Mouse (Mus musculus): ENCODE measurements around the gene Rgs19.
A peak's percentile ranks its signal among the peaks of the same experiment; 100 is the strongest.

The Rgs19 gene

DNA sequence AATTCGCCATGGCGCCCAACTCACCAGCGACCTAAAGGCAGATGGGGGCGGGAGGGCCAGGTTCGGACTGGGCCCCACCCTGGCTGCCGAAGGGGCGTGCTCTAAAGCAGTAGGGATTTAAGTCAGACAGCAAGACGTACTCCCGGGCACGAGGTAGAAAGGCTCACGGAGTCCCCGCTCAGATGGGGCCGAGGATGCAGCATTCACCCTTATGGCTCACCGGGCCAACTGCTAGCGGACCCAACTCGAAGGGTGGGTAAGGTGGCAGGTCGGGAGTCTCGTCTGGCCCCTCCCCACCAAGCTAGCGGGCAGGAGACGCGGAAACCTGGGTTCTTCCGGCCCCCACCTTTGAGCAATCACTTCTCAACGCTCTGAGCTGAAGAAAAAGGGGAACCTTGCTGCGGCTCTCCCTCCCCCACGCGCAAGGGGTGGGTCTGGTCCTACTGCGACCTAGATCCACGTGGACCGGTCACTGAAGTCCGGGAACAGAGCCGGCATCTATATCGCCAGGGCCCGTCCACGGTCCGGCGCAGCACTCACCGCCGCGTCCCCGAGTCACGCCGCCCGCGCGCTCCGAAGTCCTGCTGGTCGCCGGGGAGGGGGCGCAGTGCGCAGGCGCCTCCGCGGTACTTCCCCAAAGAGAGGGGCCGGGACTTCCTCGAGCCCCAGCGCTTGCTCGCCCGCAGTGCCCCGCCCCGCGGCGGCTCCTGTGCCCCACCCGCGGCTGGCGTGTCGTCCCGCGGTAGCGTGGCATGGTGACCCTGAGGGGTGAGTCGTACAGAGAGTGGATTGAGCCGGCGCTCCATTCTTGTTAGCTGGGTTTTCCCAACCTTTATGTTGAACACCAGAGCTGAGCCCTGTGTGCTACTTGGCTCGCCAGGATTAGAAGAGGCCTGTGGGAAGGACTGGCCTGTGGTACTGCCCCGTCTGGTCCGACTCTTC is at the start of gene Rgs19:
TSS of gene Rgs19 (minus strand) at position 639 of the 942 bp plus-strand sequence.
- peak; percentile 67 for DNase-seq

DNA sequence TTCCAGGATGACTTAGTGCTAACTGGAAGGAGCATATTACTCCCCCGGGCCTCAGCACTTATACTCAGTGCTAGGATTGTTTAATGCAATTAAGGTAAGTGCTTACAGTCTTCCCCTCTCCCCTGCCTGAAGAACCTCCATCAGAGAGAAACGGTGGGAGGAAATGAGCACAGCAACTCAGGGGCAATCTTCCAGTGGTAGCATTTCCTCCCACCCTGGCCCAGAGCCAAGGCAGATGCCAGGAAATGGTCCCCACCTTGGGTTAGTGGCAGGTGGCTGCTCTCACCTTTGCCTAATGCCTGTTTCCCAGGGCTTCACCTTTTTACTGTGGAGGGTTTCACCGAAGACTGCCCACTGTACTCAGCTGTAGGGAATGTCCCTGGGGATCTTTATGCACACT is 36.3 kb upstream of the Rgs19 start:
- no peak for DNase-seq

GRCm38 (mm10) chr2:181727659-181728262 is 34.0 kb upstream of the Rgs19 start:
- DNase-seq = no peak

- DNase-seq = no peak
Observed at GRCm38 (mm10) chr2:181722213-181722612, 28.4 kb upstream of the Rgs19 start.

GRCm38 (mm10) chr2:181721200-181721599 is 27.4 kb upstream of the Rgs19 start:
- peak; percentile 86 for DNase-seq

- DNase-seq = peak; percentile 67
Observed at GRCm38 (mm10) chr2:181720061-181720460, 26.3 kb upstream of the Rgs19 start.

GRCm38 (mm10) chr2:181716991-181717390 is 23.2 kb upstream of the Rgs19 start:
- DNase-seq = no peak

DNA sequence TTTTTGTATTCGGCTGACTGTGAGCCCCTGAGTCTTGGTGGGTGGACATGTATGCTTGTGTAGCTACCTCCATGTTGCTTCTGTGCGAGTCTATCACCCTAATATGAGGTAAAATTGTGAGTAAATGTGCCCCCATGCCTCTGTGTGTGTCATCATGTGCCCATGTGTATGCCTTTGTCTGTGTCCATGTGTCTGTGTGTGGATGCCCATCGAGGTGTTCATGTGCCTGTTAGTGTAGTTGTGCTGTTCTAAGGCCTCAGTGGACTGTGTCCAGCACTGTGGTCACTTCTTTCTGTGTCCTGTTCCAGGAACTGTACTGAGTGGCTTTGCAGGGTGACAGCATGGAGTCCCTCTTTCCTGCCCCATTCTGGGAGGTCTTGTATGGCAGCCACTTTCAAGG is 21.6 kb upstream of the Rgs19 start:
- no peak for DNase-seq

DNA sequence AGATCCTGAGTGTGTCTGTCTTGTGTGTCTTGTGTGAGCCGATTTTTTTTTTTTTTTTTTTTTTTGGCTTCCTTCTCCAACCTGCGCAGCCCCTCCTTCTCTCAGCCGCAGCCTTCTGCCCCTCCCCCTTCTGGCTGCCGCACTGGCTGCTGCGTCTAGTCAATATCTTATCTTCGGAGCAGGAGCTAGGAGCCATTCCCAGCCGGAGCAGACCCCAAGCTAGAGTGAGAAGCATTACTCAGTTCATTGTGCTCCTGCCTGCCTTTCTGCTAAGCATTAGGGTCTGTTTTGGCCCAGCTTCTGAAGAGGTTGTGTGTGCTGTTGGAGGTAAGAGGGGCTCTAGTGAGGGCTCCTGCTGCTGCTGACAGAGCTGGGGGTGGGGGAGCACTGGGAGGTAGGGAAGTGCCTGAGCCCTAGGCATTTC is 21.1 kb upstream of the Rgs19 start, which contains the start of gene Oprl1:
TSS of gene Oprl1 (plus strand) at position 114 of the 424 bp plus-strand sequence.
- no peak for DNase-seq

- DNase-seq = peak; percentile 56
Observed at GRCm38 (mm10) chr2:181713749-181714148, 20.0 kb upstream of the Rgs19 start.

DNA sequence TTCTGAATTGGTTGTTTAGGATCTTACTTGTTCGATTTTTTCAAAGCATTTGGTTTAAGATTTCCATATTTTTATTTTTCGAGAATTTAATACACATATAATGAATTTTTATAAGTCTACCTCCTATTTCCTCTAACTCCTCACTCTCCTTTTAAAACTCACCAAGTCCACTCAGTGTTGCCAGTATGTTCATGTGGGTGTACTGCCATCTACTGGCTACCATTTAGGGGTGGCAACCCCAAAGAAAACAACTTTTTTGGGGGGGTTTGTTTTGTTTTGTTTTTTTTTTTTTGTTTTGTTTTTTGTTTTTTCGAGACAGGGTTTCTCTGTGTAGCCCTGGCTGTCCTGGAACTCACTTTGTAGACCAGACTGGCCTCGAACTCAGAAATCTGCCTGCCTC is 12.9 kb upstream of the Rgs19 start:
- no peak for DNase-seq

DNA sequence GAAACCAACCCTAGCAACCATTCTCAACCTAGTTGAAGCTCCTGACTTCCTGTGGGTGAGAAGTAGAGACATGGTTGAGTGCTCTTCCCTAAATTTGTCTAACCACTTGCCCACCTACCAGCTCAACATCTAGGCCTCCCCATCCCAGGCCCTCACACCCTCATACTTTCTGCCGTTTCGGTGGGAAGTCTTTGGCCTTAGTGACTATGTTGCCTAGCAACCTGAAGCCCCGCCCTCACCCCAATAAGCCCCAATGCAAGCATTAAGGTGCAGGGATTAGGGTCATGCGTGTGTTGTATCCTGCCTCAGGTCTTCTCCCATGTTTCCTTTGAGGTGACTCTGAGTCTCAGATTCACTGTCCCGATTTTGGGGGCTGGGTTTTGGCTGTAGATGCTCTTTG is 4.5 kb upstream of the Rgs19 start, which contains the start of gene Lkaaear1:
TSS of gene Lkaaear1 (minus strand) at position 202 of the 400 bp plus-strand sequence.
- no peak for DNase-seq

DNA sequence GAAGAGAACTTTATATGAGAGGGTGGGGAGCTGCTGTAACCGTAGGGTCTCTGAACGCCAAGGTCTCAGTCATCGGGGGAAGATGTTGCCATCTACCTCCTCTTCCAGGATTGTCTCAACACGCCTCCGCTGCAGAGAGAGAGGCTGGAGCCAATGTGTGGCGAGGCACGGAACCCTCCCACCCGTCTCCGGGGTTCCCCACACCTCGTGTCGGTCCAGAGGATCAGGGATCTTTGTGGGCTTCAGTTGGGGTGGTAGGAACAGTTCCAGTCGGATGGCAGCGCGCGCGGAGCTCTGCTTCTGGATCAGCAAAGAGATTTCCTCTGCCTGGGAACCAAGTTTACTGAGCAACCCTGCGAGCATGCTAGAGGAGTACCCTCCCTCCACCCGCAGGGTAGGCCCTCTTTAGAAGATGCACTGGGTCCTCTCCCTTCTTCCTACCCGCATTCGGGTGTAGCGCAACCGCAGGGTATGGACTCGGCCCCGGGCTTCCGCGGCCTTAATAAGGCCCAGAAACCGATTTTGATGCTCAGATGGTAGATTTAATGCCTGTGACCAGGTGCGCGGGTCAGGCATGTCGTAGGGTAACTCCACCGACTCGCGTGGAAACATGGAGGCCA is 3.1 kb upstream of the Rgs19 start:
- no peak for DNase-seq

- DNase-seq = no peak
Observed at GRCm38 (mm10) chr2:181695776-181696175, 2.0 kb upstream of the Rgs19 start.

DNA sequence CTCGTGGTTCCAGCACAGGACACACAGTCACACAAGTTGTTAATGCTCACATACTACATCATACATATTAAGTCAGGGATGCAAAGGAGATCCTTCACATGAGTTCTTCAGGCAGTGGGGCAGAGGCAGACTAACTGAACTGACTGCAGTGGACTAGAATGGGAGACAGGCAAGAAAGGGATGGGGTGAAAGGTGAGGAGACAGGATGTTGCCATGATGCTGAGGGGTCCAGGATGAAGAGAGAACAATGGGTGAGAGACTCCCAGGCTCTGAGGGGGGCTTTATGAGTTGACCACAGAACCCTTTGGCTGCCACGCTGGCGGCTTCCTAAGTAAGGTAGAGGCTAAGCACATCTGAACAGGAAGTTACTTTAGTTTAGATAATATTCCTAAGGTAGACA is 804 bp upstream of the Rgs19 start:
- DNase-seq = no peak

DNA sequence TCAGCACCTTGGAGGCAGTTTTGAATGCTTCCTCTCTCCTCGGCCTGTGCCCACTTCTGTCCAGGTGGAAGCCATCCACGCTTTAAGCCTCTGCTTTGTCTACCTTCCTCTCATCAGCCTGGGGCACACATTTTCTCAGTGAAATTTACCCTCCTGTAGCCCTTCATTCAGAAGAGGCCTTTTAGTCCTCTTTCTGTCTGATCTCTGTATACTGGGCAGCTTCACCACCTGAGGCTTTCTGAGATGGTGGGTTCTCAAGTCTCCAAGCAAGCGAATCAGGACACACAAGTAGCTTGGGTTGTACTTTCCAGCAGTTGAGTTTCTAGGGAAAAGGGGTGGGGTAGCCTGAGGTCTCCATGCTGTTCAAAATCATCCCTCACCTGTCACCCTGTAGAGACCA is 1.5 kb downstream of the Rgs19 start:
- DNase-seq = no peak

DNA sequence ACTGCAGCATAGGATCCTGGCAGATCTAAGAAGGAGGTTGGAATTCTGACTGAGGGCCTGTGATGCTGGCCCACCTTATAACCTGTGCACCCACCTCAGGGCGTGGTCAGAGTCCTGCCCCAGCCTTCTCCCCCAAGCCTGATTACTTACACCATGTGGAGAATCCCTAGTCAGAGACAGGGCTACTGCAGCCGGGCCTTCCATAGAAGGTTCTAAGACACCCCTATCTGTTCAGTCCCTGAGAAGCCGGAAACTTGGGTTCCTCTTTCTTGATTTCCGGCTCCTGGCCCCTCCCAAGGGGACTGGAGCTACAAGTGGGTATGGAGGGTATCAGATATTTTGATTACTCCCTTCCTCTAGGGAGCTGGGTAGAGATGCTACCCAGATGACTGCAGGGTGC is 2.2 kb downstream of the Rgs19 start:
- DNase-seq = no peak

- no peak for DNase-seq
Observed at GRCm38 (mm10) chr2:181691083-181691482, 2.7 kb downstream of the Rgs19 start.

GRCm38 (mm10) chr2:181689466-181690160 is 4.2 kb downstream of the Rgs19 start:
- no peak for DNase-seq

DNA sequence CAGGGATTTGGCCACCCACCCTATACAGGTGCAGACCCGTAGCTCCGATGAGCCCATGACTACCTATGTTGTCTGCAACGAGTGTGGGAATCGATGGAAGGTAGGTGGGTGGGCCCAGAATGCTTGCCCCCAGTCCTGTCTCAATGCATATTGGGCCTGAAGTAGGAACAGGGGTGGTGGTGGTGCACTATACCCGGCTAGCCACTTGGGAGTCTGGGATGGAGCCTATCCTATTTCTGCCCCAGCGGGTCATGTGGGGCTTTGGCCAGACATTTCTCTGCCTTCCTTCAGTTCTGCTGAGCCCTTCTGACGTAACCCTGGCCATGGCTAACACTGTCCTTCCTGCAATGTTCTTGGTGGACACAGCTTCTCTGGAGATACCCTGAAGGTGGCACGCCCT is 6.2 kb downstream of the Rgs19 start:
- DNase-seq = no peak

DNA sequence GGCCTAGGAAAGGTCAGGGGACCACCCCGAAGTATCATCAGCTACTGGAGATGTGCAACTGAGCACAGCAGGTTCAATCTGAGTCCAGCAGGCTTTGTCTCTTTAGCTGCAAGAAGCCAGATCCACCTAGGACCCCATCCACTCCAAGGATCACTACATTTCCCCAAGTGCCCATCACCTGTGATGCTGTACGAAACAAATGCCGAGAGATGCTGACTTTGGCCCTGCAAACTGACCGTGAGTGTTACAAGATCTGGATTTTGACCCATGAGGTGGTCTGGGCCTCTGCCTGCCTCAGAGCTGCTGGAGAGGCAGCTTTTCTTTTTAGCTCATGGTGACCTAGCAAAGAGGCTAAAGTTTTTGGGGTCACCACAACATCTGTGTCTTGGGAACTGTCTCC is 8.1 kb downstream of the Rgs19 start:
- no peak for DNase-seq

DNA sequence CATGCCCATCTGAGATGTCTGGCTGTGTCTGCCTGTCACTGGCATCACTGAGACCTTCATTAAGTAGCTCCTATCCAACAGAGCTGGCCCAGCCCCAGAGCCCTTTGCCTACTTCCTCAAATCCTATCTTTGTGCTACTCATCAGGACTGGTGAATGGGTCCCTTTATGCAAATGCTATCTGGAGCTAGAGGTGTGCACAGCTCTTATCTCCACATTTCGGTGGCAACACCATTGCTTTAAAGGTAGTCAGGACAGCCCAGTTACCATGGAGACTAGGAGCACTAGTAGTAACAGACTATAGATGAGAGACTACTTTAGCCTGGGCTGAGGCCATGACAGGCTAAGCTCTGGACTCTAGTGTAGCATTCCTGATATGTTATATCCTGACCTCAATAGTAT is 9.1 kb downstream of the Rgs19 start:
- no peak for DNase-seq

DNA sequence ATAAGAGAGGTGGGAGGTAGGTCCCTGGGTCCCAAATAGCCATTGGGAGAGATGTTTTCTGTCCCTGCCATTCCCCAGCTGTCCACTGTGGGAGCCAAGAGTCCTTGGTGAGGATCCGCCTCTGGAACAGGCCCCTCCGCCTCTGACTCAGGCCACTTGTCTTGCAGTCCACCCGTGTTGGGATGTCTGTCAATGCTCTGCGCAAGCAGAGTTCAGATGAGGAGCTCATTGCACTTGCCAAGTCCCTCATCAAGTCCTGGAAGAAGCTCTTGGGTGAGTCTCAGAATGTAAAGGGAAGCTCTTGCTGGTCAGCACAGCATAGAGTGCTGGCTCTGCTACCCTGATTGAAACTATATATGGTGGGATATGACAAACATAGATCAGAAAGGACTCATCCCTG is 10.4 kb downstream of the Rgs19 start:
- no peak for DNase-seq

Data from cerebellum, adult 9-10 months (tissue).